Mouse (Mus musculus) kidney, adult 2 months (tissue): ENCODE data around the gene Pgap2. TPM values are rescaled to one million over a fixed set of nuclear protein-coding genes. Genes with fewer than 3 reads are reported as not detected.

Experiments used
- DNase-seq: peaks from one replicate; pipeline ENCODE4 v3.0.0; 2021
- H3K27ac ChIP-seq: fragments of 200-500 bp; 2 replicates; pipeline ENCODE4 v1.5.1; 2012; ENCODE audit warnings: low read depth, low read length, control low read depth, inconsistent platforms; ENCODE audit not compliant: insufficient read depth
- H3K27me3 ChIP-seq: fragments of 200-500 bp; replicated peaks from 2 replicates; pipeline ENCODE4 v1.6.1; 2012; ENCODE audit warnings: mild to moderate bottlenecking, moderate library complexity, low read length, inconsistent platforms; ENCODE audit not compliant: control insufficient read depth, insufficient read depth
- H3K36me3 ChIP-seq: fragments of 200-500 bp; 2 replicates; pipeline ENCODE4 v1.6.1; 2012; ENCODE audit warnings: mild to moderate bottlenecking, moderate library complexity, low read length, inconsistent platforms; ENCODE audit not compliant: control insufficient read depth, insufficient read depth
- H3K4me1 ChIP-seq: fragments of 200-500 bp; 2 replicates; pipeline ENCODE4 v1.6.1; 2011; ENCODE audit warnings: low read length; ENCODE audit not compliant: control insufficient read depth, insufficient read depth
- H3K4me3 ChIP-seq: fragments of 200-500 bp; 2 replicates; pipeline ENCODE4 v1.5.1; 2011; ENCODE audit warnings: mild to moderate bottlenecking, low read depth, low read length, control low read depth; ENCODE audit not compliant: insufficient read depth
- CTCF ChIP-seq: fragments of 200-500 bp; conservative IDR thresholded peaks from 2 replicates; pipeline ENCODE4 v1.5.1; 2011; ENCODE audit warnings: low read depth, mild to moderate bottlenecking, control low read depth, low read length, moderate library complexity, mixed read lengths; ENCODE audit not compliant: insufficient read depth, insufficient read length
- POLR2A ChIP-seq: fragments of 200-500 bp; IDR thresholded peaks from one replicate; pipeline ENCODE4 v1.6.1; 2011; ENCODE audit warnings: low read depth, low read length, control low read depth
- WGBS: fragments of 180-500 bp; shearing (Covaris S2); methylation state at CpG from one replicate; pipeline ENCODE4 v1.1.7; 2018; 5-methylcytosine and 5-hydroxymethylcytosine counted together
- polyA plus RNA-seq: library from polyadenylated mRNA; depleted of rRNA; stranded (reverse); fragments of >200 nt; gene quantifications from 2 replicates; pipeline ENCODE4 v1.2.3, GENCODE M21; 2012

Gene Pgap2
- polyA plus RNA-seq, 1 experiment = 50.8 TPM

DNA sequence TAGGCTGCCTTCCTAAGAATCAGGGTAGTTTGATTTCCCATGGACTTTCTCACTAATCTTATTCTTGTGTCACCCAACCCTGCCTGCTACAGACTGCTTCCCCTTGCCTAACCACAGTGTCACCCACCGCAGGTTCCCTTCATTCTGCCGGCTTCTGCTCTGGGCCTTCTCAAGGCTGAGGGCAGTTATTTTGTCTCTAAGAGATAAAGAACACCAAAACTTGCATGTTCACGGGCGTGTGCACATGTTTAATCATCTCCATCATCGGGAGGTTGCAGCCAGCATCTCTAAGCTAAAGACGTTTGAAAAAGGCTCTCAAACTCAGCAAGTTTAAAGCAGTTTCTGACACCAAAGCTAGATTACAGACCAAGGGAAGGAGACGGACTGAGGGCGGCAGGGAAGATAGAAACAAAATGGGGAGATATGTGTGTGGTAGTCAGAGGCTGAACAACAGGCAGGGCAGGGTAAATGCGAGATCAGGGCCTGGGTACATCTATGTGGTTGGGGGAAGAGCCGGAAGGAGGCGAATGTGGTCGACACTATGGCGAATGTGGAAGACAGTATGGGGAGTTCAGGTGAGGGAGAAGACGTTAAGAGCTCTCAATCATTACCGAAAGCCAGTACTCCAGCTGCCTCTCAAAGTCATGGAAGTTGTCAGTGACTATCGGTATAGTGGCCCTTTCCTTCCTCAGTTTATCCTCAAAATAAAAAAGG, 38.8 kb downstream of the Pgap2 start:
- TF ChIP-seq CTCF (no peak), POLR2A (no peak)
- DNase-seq = peak; percentile 19
- WGBS = 22% methylated on average over 16 of the region's 16 CpGs
- no peaks in the 10 kb centered on the region for H3K36me3 ChIP-seq
- no peaks in the 10 kb centered on the region for H3K27me3 ChIP-seq
- H3K4me3 ChIP-seq = peak overlapping the region; percentile 93
- peak overlapping the region; percentile 12; the same call in 1 of the 2 replicates for H3K27ac ChIP-seq
- H3K4me1 ChIP-seq = peaks cover 26% of the 10 kb centered on the region

GRCm38 (mm10) chr7:102249531-102249895, 39.5 kb downstream of the Pgap2 start:
- Histone ChIP-seq H3K36me3 (no peaks in the 10 kb centered on the region), H3K4me3 (peak overlapping the region; percentile 93), H3K27ac (peak overlapping the region; percentile 34), H3K27me3 (no peaks in the 10 kb centered on the region), H3K4me1 (peaks cover 26% of the 10 kb centered on the region)
- no peak for DNase-seq
- WGBS = under 1% methylated on average over 23 of the region's 23 CpGs
- TF ChIP-seq CTCF (no peak), POLR2A (no peak)

GRCm38 (mm10) chr7:102249896-102250630, 40.1 kb downstream of the Pgap2 start:
- H3K4me1 ChIP-seq = peaks cover 26% of the 10 kb centered on the region
- under 1% methylated on average over 41 of the region's 49 CpGs for WGBS
- DNase-seq = peak; percentile 82

DNA sequence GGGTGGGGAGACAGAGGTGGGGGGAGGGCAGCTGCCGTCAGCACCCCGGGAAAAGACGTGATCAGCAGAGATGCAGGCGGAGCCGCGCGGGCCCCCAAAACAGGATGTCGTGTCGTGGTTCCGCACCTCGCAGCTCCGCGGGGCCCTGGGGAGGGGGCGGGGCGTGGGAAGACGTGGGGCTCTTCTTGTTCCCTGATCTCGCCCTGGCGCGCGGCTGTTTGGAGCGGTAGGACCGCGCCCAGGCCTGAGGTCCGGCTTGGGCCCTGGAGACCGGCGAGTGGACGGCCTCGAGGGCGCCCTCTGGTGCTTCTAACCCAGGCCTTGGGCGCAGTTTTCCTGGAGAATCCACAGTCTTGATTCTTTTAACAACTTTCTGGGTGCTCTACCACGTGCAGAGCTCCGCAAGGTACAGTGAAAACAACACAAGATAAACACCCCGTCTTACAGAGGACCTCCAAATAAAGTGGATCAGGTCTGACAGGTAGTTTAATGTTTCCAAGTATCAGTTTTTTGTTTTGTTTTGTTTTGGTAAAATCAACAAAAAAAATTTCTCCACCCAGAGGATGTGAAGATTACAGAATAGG, 40.7 kb downstream of the Pgap2 start:
- Histone ChIP-seq H3K27ac (peak overlapping the region; percentile 89), H3K4me1 (peaks cover 23% of the 10 kb centered on the region), H3K4me3 (peak overlapping the region; percentile 88), H3K36me3 (no peaks in the 10 kb centered on the region), H3K27me3 (no peaks in the 10 kb centered on the region)
- peak; percentile 73 for TF ChIP-seq CTCF
- no peak for TF ChIP-seq POLR2A
- peak; percentile 96 for DNase-seq
- WGBS = under 1% methylated on average over 33 of the region's 33 CpGs

More at GRCm38 (mm10) chr7:102249896-102250630, 40.1 kb downstream of the Pgap2 start:
- Histone ChIP-seq H3K27me3 (no peaks in the 10 kb centered on the region), H3K36me3 (no peaks in the 10 kb centered on the region), H3K27ac (peak overlapping the region; percentile 89), H3K4me3 (peak overlapping the region; percentile 93)
- TF ChIP-seq CTCF (no peak), POLR2A (peak; percentile 41)

GRCm38 (mm10) chr7:102253631-102254030, 43.6 kb downstream of the Pgap2 start:
- peaks cover 7% of the 10 kb centered on the region; the same call in 1 of the 2 replicates for H3K4me1 ChIP-seq
- no peaks in the 10 kb centered on the region for H3K36me3 ChIP-seq
- H3K27ac ChIP-seq = no peak overlapping the region
- no peak for TF ChIP-seq CTCF
- no peak for TF ChIP-seq POLR2A
- H3K4me3 ChIP-seq = no peak overlapping the region
- no peaks in the 10 kb centered on the region for H3K27me3 ChIP-seq
- 100% methylated on average over 1 of the region's 1 CpGs for WGBS
- no peak for DNase-seq

DNA sequence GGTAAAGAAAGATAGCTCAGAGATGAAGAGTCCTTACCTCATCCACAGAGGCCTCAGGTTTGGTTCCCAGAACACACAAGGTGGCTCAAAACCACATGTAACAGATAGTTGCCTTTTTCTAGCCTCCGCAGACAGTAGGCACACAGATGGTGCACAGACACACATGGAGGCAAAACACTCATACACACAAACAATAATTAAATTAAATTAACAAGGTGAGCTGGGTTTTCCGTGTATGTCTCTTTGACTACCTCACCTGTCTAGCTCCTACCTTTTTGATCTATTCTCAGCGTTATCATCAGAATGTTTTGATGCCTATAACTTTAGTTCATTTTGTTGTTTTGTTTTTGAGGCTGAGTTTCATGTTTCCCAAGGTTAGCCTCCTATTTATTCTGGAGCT, 45.9 kb downstream of the Pgap2 start, which contains the start of gene Rhog:
Gene Rhog, minus strand, starts transcription at position 101 of the 400 bp plus-strand sequence.
- H3K27me3 ChIP-seq = no peaks in the 10 kb centered on the region
- 90% methylated on average over 3 of the region's 3 CpGs for WGBS
- no peak for DNase-seq
- no peak within 1 kb of the TSS for H3K4me3 ChIP-seq
- H3K27ac ChIP-seq = no peak within 1 kb of the TSS
- peaks cover 2% of the 10 kb centered on the region; the same call in 1 of the 2 replicates for H3K4me1 ChIP-seq
- no peak for TF ChIP-seq POLR2A
- no peaks in the 10 kb centered on the region for H3K36me3 ChIP-seq

- 87% methylated on average over 3 of the region's 3 CpGs for WGBS
- Histone ChIP-seq H3K27me3 (no peaks in the 10 kb centered on the region), H3K36me3 (no peaks in the 10 kb centered on the region), H3K27ac (no peak overlapping the region), H3K4me1 (no peaks in the 10 kb centered on the region), H3K4me3 (no peak overlapping the region)
- DNase-seq = no peak
- TF ChIP-seq POLR2A = no peak
- TF ChIP-seq CTCF = no peak
These were observed 46.6 kb downstream of the Pgap2 start for GRCm38 (mm10) chr7:102256636-102257035.
